Mouse (Mus musculus): Measurements from ENCODE around the gene Tmc1. TPM values are rescaled to one million over a fixed set of nuclear protein-coding genes. Genes with fewer than 3 reads are reported as not detected.

The Tmc1 gene
- total RNA-seq, 4 experiments from 2014 or later: 0.15 to 0.30 (median 0.23) TPM

- no peak for DNase-seq
Observed at GRCm38 (mm10) chr19:20797558-20798101, 156.4 kb downstream of the Tmc1 start.

- no peak for DNase-seq
Observed at GRCm38 (mm10) chr19:20796001-20796400, 158.0 kb downstream of the Tmc1 start.

GRCm38 (mm10) chr19:20794999-20795398 lies 159.0 kb downstream of the Tmc1 start:
- DNase-seq: no peak

- no peak for DNase-seq
Observed at GRCm38 (mm10) chr19:20792811-20793210, 161.2 kb downstream of the Tmc1 start.

- DNase-seq: no peak
Observed at GRCm38 (mm10) chr19:20787289-20787688, 166.7 kb downstream of the Tmc1 start.

- DNase-seq: no peak
Observed at GRCm38 (mm10) chr19:20775681-20776080, 178.3 kb downstream of the Tmc1 start.

- no peak for DNase-seq
Observed at GRCm38 (mm10) chr19:20773941-20774340, 180.1 kb downstream of the Tmc1 start.

GRCm38 (mm10) chr19:20764214-20764613 lies 189.8 kb downstream of the Tmc1 start:
- DNase-seq: no peak

- DNase-seq: no peak
Observed at GRCm38 (mm10) chr19:20761675-20762426, 192.2 kb downstream of the Tmc1 start.

GRCm38 (mm10) chr19:20761119-20761518 lies 192.9 kb downstream of the Tmc1 start:
- DNase-seq: no peak

- no peak for DNase-seq
Observed at GRCm38 (mm10) chr19:20744630-20745029, 209.4 kb downstream of the Tmc1 start.

Other genes with a start within 250 kb of the Tmc1 start
- 10 to 100 TPM in 2 of 4 experiments, 1 to 10 TPM in 2; 3.4 to 61.7 (median 21.2) TPM for gene Aldh1a7, start 226.6 kb downstream of the Tmc1 start, total RNA-seq (2022)

All from adrenal gland, adult 8-10 months (tissue).